Mouse (Mus musculus) gastrocnemius, adult 2 months (tissue): ENCODE results near the gene Mtmr10. TPM values are rescaled to one million over a fixed set of nuclear protein-coding genes. Genes with fewer than 3 reads are reported as not detected.

ENCODE experiments used
- DNase-seq: peaks from one replicate; pipeline ENCODE4 v3.0.0; 2022
- H3K27ac ChIP-seq: fragments of 200-600 bp; 2 replicates; pipeline ENCODE4 v1.8.1; 2022; ENCODE audit warnings: mild to moderate bottlenecking
- H3K4me3 ChIP-seq: fragments of 200-600 bp; 2 replicates; pipeline ENCODE4 v1.8.1; 2022; ENCODE audit warnings: mild to moderate bottlenecking, moderate library complexity
- CTCF ChIP-seq: fragments of 200-600 bp; IDR thresholded peaks from 2 replicates; pipeline ENCODE4 v1.8.1; 2022; ENCODE audit warnings: antibody characterized with exemption, mild to moderate bottlenecking, moderate library complexity
- intact Hi-C: fragments of 180-260 bp; cut with DNase I; formaldehyde crosslinking; loops from one replicate; pipeline ENCODE4 v1.15.1; 2025
- long read RNA-seq, 2 experiments: library from polyadenylated mRNA; stranded (forward); transcript quantifications; one replicate each; pipeline ENCODE4 v2.0.0; 2021
- total RNA-seq, 2 experiments: library from RNA; stranded (reverse); gene quantifications; 2 replicates each; pipeline ENCODE4 v1.2.3; 2021

Gene Mtmr10
- total RNA-seq, result 10 to 100 TPM; 19.6 to 28.7 TPM
- long read RNA-seq, experiment 1, full-length matches to known transcripts, result 12 of 16 reads
- long read RNA-seq, experiment 1, partial matches to known transcripts, result 1 of 16 reads
- long read RNA-seq, experiment 1, other reads (novel, unspliced or antisense), result 3 of 16 reads
- long read RNA-seq, experiment 2, full-length matches to known transcripts, result 20 of 22 reads
- long read RNA-seq, experiment 2, partial matches to known transcripts, result 0 of 22 reads
- long read RNA-seq, experiment 2, other reads (novel, unspliced or antisense), result 2 of 22 reads

DNA sequence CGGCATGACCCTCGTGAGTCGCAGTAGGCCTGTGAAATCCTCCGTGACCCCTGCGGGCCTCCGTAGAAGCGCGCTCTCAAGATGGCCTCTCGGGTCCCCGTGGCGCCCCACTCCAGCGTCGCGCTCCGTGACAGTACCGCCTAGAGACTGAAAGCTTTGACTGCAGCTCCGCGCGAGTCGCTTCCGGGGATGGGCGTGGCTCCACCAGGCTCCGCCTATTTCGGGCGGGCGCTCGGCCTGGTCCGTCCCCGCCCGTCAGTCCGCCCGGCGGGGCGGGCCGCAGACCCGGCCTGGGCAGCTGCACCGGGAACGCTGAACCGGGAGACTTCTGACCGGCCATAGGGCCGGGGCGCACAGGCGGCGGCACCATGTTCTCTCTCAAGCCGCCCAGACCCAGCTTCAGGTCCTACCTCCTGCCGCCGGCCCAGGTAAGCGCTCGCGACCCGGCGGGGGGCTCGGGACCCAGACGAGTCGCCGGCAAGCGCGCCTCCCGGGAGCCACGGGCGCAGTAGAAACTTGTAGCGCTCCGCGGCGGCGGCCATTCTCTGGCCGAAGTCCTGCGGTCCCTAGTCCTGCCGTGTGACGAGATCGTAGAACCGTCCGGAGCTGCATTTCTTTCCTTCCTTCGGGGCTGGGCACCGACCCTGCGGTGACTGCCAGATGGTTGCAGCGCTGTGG, at the start of gene Mtmr10:
TSS of gene Mtmr10 (plus strand) at position 240 of the 678 bp plus-strand sequence.
- Histone ChIP-seq H3K4me3 (peak within 1 kb of the TSS; percentile 99), H3K27ac (peak within 1 kb of the TSS; percentile 99)
- peak; percentile 99 for DNase-seq
- peak; percentile 43 for TF ChIP-seq CTCF
- intact Hi-C loops, result loop anchor here (2.0 to 5.0 kb wide), 4 partner anchors 40 to 350 kb away; partner anchors contain the start of gene Klf13

DNA sequence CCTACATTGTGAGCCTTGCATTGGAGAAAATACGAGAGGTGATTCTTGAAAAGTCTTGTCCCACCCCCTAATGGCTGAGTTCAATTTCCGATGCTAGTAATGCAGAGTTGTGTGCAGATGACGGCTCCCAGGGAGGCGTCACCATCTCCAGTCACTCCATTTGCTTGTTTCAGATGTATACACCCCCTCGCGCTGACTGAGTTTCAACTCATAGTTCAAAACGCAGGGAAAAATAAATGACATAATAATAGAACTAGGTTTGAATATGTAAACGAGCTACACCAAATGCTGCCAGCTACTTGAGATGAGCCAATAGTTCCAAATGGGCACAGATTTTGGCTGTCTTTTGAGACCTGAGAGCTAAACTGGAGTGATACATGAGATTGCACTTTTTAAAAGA, 49.7 kb upstream of the Mtmr10 start:
- DNase-seq, result no peak
- Histone ChIP-seq H3K4me3 (no peak overlapping the region), H3K27ac (no peak overlapping the region)
- intact Hi-C loops, result no loop called here
- TF ChIP-seq CTCF, result no peak

DNA sequence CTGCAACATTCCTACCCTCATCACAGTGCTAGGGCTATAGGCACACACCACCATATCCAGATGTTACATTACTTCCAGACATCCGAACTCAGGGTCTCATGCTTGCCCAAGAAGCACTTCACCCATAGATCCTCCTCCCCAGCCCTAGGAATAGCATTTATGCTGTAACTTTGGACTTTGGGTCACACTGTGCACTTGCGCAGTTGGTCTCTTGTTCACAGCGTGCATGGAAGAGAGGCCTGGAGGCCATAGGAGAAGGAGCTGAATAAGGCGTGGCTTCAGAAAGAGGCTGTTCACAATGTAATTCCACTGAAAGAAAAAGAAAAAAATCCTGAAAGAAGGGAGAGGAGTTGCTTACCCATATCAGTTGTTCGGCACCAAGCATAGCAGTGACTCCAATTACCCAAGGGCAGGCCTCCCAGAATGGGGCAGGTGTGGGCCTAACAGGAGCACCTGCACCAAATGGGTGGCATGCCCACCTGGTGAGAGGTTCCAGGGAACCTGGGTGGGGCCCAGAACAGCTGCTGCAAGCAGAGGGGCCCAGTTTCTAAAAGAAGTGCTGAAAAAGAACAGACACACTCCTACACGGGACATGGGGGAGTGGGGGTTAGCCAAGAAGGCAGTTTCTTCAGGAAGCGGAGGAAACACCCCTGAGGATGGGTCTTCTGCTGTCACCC, 48.9 kb upstream of the Mtmr10 start:
- no peak overlapping the region for H3K27ac ChIP-seq
- H3K4me3 ChIP-seq, result no peak overlapping the region
- TF ChIP-seq CTCF, result no peak
- intact Hi-C loops, result no loop called here
- no peak for DNase-seq

DNA sequence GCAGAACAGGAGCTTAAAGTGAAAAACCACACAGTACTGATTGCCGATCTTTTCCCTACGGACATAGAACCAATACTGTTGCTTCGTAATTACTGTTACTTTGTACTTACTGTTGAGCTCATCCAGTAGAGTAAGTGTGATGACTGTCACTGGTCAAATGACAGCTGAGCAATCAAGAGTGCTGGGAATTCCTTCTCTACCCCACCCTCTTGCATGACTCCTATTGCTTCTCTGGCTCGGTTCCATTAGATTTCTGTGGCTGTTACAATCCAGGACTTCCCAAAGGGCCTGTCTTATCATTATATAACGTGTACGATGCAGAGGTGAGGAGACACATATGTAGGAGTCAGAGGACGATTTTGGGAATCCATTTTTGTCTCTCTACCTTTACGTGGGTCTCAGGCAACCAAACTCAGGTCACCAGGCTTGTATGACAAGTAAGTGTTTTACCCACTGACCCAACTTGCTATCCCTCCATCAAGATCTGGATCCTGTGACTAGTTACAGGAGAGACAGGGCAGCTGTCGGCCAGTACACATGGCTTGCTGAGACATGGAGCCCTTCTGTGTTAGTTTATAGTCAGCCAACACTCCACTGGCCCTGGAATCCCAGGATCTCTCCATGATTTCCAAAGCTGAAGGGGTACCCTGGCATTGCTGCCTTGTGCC, 48.2 kb upstream of the Mtmr10 start:
- intact Hi-C loops, result no loop called here

DNA sequence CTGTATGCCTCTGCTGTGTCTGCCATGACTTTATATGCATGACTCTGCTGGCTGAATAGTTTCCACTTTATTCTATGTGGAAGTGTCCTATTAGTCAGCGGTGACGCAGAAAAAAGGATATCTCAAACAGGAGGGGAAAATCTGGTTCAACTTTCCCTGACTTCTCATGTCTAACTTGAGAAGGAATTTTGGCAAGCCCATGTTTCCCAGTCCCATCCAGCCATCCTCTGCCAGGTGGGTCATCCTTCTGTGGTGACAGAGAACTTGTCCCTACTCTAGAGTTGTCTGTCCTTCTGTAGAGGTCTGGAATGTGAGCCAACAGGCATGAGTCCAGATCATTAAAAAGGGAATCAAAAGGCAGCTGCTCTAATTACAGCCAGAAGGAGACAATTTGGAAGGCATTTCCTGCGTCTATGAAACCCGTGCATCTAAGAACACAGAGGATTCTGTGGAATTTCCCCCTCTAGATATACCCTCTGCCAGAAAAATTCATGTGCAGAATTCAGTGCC, 47.6 kb upstream of the Mtmr10 start:
- Histone ChIP-seq H3K27ac (peak overlapping the region; percentile 63), H3K4me3 (no peak overlapping the region)
- peak; percentile 48 for DNase-seq
- TF ChIP-seq CTCF, result no peak
- intact Hi-C loops, result no loop called here

More for the DNA sequence above, 48.2 kb upstream of the Mtmr10 start:
- no peak for TF ChIP-seq CTCF
- no peak for DNase-seq
- Histone ChIP-seq H3K4me3 (no peak overlapping the region), H3K27ac (peak overlapping the region; percentile 63)

GRCm38 (mm10) chr7:64242424-64242823, 45.0 kb upstream of the Mtmr10 start:
- no peak for DNase-seq
- Histone ChIP-seq H3K27ac (no peak overlapping the region), H3K4me3 (no peak overlapping the region)
- intact Hi-C loops, result no loop called here
- TF ChIP-seq CTCF, result no peak

GRCm38 (mm10) chr7:64244371-64244770, 43.1 kb upstream of the Mtmr10 start:
- intact Hi-C loops, result no loop called here
- DNase-seq, result no peak
- no peak for TF ChIP-seq CTCF
- Histone ChIP-seq H3K4me3 (no peak overlapping the region), H3K27ac (no peak overlapping the region)

DNA sequence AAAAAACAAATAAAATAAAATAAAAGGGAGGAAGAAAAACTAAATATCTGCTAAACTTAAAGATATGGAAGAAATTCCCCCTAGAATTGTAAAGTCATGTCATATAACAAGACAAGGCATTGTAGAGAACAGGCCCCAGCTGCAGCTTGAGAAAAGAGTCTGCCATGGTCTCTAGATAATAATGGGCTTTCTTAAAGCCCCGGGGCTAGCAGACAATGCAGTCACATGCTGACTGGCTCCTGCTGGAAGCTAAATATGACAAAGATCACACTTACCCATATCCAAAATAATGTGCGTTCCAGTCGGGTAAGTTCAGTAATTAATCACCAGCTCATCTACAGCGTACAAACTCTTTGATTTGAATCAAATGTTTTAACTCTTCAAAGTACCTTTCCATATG, 40.7 kb upstream of the Mtmr10 start:
- H3K27ac ChIP-seq, result no peak overlapping the region
- intact Hi-C loops, result no loop called here
- DNase-seq, result no peak
- no peak for TF ChIP-seq CTCF
- H3K4me3 ChIP-seq, result no peak overlapping the region

GRCm38 (mm10) chr7:64248352-64248751, 39.1 kb upstream of the Mtmr10 start:
- intact Hi-C loops, result no loop called here
- H3K27ac ChIP-seq, result no peak overlapping the region
- H3K4me3 ChIP-seq, result no peak overlapping the region
- no peak for DNase-seq
- TF ChIP-seq CTCF, result no peak

DNA sequence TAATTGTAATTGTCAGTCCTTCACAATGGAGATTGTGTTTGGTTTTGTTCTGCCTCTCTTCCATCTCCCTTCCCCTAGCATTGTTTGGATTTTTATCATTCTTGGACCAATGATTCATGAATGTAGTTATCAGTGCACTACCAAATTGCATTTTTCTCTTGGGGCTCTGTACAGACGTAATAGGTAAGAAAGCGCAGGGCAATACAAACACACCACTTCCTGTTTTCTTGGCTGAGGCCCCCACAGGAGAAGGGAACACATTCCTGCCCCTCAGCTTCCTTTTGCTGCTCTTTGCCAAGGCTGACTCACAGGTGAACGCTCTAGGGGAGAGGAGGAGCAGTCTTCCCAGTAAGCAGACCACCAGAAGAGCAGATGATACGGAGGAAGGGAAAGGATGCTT, 37.7 kb upstream of the Mtmr10 start:
- intact Hi-C loops, result no loop called here
- TF ChIP-seq CTCF, result no peak
- H3K4me3 ChIP-seq, result no peak overlapping the region
- DNase-seq, result no peak
- H3K27ac ChIP-seq, result peak overlapping the region; percentile 40

DNA sequence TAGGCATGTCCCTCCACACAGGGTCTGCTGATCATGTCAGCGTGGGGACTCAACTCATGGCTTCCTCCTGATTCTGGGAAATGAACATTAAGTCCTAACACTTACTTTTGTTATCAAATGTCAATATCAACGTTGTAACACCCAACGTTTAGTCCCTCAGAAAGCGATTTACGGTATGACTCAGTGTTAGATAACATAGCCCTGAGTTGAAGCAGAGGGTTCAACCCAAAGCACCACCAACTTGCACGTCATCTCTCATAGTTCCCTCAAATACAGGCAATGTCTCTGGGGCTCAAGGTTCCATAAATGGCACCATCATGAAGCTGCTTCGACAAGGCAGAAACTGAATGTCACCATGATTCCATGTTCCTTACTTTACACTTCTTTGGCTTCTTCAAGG, 37.0 kb upstream of the Mtmr10 start:
- Histone ChIP-seq H3K27ac (peak overlapping the region; percentile 13; the same call in 1 of the 2 replicates), H3K4me3 (no peak overlapping the region)
- no peak for DNase-seq
- TF ChIP-seq CTCF, result no peak
- intact Hi-C loops, result no loop called here

DNA sequence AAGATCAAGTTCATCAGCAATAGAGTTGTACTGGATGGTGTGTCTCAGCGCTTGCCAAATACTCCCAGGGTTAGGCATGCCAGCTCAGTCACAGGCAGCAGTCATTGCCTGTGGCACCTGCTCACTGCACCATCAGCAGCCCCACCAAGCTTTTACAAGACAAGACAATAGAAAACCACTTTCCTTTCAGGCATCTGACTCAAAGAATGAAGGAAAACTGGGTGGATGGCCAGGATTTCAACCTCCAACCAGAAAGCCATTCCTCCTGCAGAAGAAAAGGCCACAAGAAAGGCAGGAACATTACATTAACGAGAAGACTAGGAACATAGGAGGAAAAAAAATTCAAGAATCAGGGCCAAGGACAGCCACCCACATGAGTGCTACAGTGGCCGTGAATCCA, 33.7 kb upstream of the Mtmr10 start:
- Histone ChIP-seq H3K27ac (no peak overlapping the region), H3K4me3 (no peak overlapping the region)
- no peak for DNase-seq
- intact Hi-C loops, result no loop called here
- TF ChIP-seq CTCF, result no peak
